Mouse (Mus musculus) cerebellum, postnatal 25 days (tissue): ENCODE data around the gene Sla2.
"Not testable (repeated sequence)": the region's sequence is repeated elsewhere in the genome, so short reads cannot be mapped to it uniquely, and the experiment has no call there.

Experiments used
- DNase-seq, 2 experiments: peaks; one replicate each; pipeline ENCODE4 v3.0.0; 2021; ENCODE audit warnings: mixed read lengths in 2 of 2

Gene Sla2

DNA sequence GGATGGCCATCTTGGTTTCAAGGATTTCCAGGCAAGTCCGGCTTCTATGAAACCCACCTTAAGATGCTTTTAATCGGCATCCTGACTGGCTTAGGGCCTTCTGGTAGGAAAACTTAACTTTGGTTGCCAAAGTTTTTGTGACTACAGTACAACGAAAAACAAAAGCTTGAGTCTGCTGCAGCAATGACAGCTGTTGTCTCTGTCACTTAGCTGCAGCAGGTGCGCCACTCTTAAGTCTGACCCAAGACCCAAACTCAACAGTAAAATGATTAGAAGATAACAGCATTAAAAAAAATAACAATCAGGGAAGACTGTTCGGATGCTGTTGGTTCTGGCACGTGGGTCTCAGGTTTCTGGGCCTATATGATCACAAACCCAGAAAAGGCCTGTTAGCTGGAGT is 48.2 kb downstream of the Sla2 start:
- no peak for DNase-seq

DNA sequence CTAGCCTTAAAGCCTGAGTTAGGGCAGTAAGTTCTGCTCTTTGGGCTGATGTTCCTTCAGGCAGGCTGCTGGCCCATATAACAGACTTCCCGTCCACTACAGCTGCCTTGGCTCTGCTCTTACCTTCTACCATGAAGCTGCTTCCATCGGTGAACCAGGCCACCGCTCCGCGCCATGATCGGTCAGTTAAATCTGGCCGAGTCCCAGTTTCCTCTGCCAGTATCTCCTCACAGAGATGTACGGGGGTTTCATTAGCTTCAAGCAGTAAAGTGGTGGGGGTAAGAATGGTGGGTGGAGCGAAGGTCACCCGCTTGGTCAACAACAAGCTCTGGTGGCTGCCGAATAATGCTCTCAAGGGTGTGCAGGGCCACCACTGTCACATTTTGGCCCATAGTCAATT is 52.7 kb downstream of the Sla2 start:
- DNase-seq, result no peak

DNA sequence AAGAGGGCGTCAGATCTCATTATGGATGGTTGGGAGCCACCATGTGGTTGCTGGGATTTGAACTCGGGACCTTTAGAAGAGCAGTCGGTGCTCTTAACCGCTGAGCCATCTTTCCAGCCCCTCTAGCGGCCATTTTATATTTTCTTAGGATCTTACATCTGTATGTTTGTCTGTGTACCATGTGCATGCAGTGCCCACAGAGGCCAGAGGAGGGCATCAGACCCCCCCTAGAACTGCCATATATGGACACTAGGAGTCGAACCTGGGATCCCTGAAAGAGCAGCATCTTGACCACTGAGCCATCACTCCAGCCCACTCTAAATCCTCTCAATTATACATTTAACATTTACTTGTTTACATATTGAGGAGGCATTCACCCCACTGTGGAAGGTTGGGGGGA is 61.9 kb downstream of the Sla2 start:
- DNase-seq, result not testable (repeated sequence)
